13 mouse cellular contexts compared by ENCODE assay signal in the genomic region with DNA sequence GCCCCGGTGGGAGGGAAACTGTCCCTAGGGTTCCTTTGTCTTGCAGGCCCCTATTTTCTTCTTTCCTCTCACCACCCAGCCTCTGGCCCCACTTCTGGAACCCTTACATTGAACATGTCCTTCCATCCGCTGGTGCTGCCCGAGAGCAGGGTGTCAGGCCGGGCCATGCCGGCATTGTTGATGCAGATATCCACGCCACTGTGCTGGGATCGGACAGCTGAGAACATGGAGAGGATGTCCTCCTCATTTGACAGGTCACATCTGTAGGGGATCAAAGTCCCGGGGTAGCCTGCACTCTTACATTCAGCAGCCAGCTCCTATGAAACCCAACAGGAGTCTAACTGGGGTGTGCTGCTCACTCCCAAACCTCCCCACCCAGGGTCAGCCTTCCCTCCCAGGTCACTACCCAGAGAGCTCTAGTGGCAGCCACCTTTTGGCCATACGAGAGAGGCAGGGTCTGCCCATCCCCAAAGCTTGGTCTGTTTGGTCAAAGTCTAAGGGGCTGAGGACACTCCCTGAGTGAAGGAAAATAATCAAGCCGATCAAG. TPM values are rescaled to one million over a fixed set of nuclear protein-coding genes. Genes with fewer than 3 reads are reported as not detected.
DNase-seq lines count a peak whose midpoint lies in the region; ATAC-seq and TF ChIP-seq lines count a peak whose summit lies in the region.
"Had no signal": no experiment of that assay in that cellular context is flagged by ENCODE, and none has a peak within 500 bp of the region (broad histone marks: within the 10 kb centered on the region; RNA-seq: fewer than 3 reads in every experiment).

No protein-coding gene starts in this region.

- H3K36me3 ChIP-seq in heart, embryonic 10.5 days: peaks cover 25% of the 10 kb centered on the region
- H3K36me3 ChIP-seq in intestine, postnatal 0 days (ENCODE audit: control insufficient read depth, insufficient read depth): peaks cover 32% of the 10 kb centered on the region
- peaks cover 60% of the 10 kb centered on the region for H3K36me3 ChIP-seq in liver, postnatal 0 days (replicated peaks; ENCODE audit: insufficient read depth, low read length)
- H3K36me3 ChIP-seq: midbrain, embryonic 15.5 days had no signal

- H3K4me1 ChIP-seq in heart, embryonic 10.5 days: peaks cover 62% of the 10 kb centered on the region
- 0 out of 2 replicates have a peak, but pooled peaks cover 4% of the 10 kb centered on the region for H3K4me1 ChIP-seq in intestine, postnatal 0 days (replicated peaks; ENCODE audit: control insufficient read depth, insufficient read depth, low read length)
- peaks cover 30% of the 10 kb centered on the region for H3K4me1 ChIP-seq in liver, postnatal 0 days (ENCODE audit: insufficient read depth)

- no peak for TF ChIP-seq CTCF in intestine, postnatal 0 days (IDR thresholded peaks at IDR 0.05; ENCODE audit: low read depth)
- no peak for TF ChIP-seq CTCF in liver, postnatal 0 days (IDR thresholded peaks at IDR 0.05; ENCODE audit: low read depth)

- H3K27ac ChIP-seq in heart, embryonic 10.5 days: peak overlapping the region; percentile 63
- H3K27ac ChIP-seq in intestine, postnatal 0 days (ENCODE audit: low read depth, low read length): no peak overlapping the region; the same call in 1 of the 2 replicates
- H3K27ac ChIP-seq in liver, postnatal 0 days (ENCODE audit: low read depth): peak overlapping the region; percentile 92
- H3K27ac ChIP-seq: embryonic facial prominence, embryonic 12.5 days; hindbrain, embryonic 14.5 days; midbrain, embryonic 15.5 days had no signal

- 0 out of 2 replicates have a peak overlapping the region, but pooled peaks have one; percentile 2 for H3K9ac ChIP-seq in intestine, postnatal 0 days (ENCODE audit: low read depth, low read length)
- H3K9ac ChIP-seq in liver, postnatal 0 days (replicated peaks): peak overlapping the region; percentile 97
- H3K9ac ChIP-seq: embryonic facial prominence, embryonic 12.5 days; hindbrain, embryonic 14.5 days; midbrain, embryonic 15.5 days had no signal

- 77% methylated on average over 10 of the region's 10 CpGs for WGBS in heart, embryonic 10.5 days
- 67% methylated on average over 10 of the region's 10 CpGs for WGBS in intestine, postnatal 0 days
- 87% methylated on average over 10 of the region's 10 CpGs for WGBS in liver, postnatal 0 days (ENCODE audit: insufficient replicate concordance)

- H3K4me2 ChIP-seq in intestine, postnatal 0 days (replicated peaks; ENCODE audit: low read depth): peak overlapping the region; percentile 93
- peak overlapping the region; percentile 86 for H3K4me2 ChIP-seq in liver, postnatal 0 days (ENCODE audit: low read depth, low read length)
- H3K4me2 ChIP-seq: embryonic facial prominence, embryonic 12.5 days; hindbrain, embryonic 14.5 days; midbrain, embryonic 15.5 days had no signal

- peak; percentile 74 for DNase-seq in heart, embryonic 10.5 days (ENCODE audit: low spot score)
- DNase-seq in heart, postnatal 10 days: no peak
- DNase-seq in spleen, postnatal 10 days (ENCODE audit: low spot score in 2 of 2): peak; percentile 30 to 64
- no peak for DNase-seq in spleen, postnatal 14 days (ENCODE audit: low spot score in 2 of 2)
- DNase-seq in liver, postnatal 0 days: no peak
- no peak for DNase-seq in adrenal gland, postnatal 36 days
- DNase-seq: thymus, postnatal 14 days had no signal

- ATAC-seq in intestine, postnatal 0 days: no peak
- no peak for ATAC-seq in liver, postnatal 0 days
- ATAC-seq: midbrain, embryonic 15.5 days had no signal

- H3K27me3 ChIP-seq in heart, embryonic 10.5 days (ENCODE audit: insufficient read depth, poor library complexity, severe bottlenecking): peaks cover 15% of the 10 kb centered on the region
- no peaks in the 10 kb centered on the region for H3K27me3 ChIP-seq in intestine, postnatal 0 days (replicated peaks; ENCODE audit: control insufficient read depth, insufficient read depth, low read length)
- no peaks in the 10 kb centered on the region for H3K27me3 ChIP-seq in liver, postnatal 0 days (ENCODE audit: insufficient read depth, low read length)
- H3K27me3 ChIP-seq: embryonic facial prominence, embryonic 12.5 days; midbrain, embryonic 15.5 days had no signal

- no peaks in the 10 kb centered on the region for H3K9me3 ChIP-seq in heart, embryonic 10.5 days
- H3K9me3 ChIP-seq in intestine, postnatal 0 days (ENCODE audit: control insufficient read depth): no peaks in the 10 kb centered on the region
- no peaks in the 10 kb centered on the region for H3K9me3 ChIP-seq in liver, postnatal 0 days (ENCODE audit: low read length)
- H3K9me3 ChIP-seq: embryonic facial prominence, embryonic 12.5 days; forebrain, embryonic 10.5 days; G1E; midbrain, embryonic 15.5 days had no signal

- TF ChIP-seq EP300 in liver, postnatal 0 days (IDR thresholded peaks at IDR 0.05; ENCODE audit: low read depth): no peak

- intact Hi-C loops in heart, postnatal 10 days (cut with DNase I): no loop called here

- H3K4me3 ChIP-seq in heart, embryonic 10.5 days: peak overlapping the region; percentile 12; the same call in 1 of the 2 replicates
- no peak overlapping the region; the same call in 1 of the 2 replicates for H3K4me3 ChIP-seq in intestine, postnatal 0 days (ENCODE audit: low read depth, low read length)
- peak overlapping the region; percentile 99 for H3K4me3 ChIP-seq in liver, postnatal 0 days (ENCODE audit: low read depth, low read length)
- H3K4me3 ChIP-seq: embryonic facial prominence, embryonic 12.5 days; midbrain, embryonic 15.5 days had no signal

RNA-seq across cellular contexts. Expression of a gene that starts 3.5 kb away (rescaled TPM):
- polyA plus RNA-seq in heart, embryonic 10.5 days (2016; fragmentation: Nextera tagmentation; extraction: Ambion mirVana): 29.3 and 34.3 TPM in 2 replicates
- total RNA-seq in heart, postnatal 10 days (2021): 10 to 100 TPM; 89.9 to 97.0 TPM
- 129 and 141 TPM in 2 replicates for polyA plus RNA-seq in intestine, postnatal 0 days (2015; fragmentation: Nextera tagmentation; extraction: Ambion mirVana)
- 86.1 and 91.1 TPM in 2 replicates for polyA plus RNA-seq in liver, postnatal 0 days (2015; fragmentation: Nextera tagmentation; extraction: Ambion mirVana)
- total RNA-seq in adrenal gland, postnatal 36 days (2021): 10 to 100 TPM; 36.4 to 45.0 TPM

RNA-seq across cellular contexts. Expression of a gene that starts 6.0 kb away (rescaled TPM):
- 12.7 and 15.7 TPM in 2 replicates for polyA plus RNA-seq in heart, embryonic 10.5 days (2016; fragmentation: Nextera tagmentation; extraction: Ambion mirVana)
- total RNA-seq in heart, postnatal 10 days (2021): 10 to 100 TPM; 16.1 to 22.0 TPM
- 7.1 and 8.9 TPM in 2 replicates for polyA plus RNA-seq in intestine, postnatal 0 days (2015; fragmentation: Nextera tagmentation; extraction: Ambion mirVana)
- polyA plus RNA-seq in liver, postnatal 0 days (2015; fragmentation: Nextera tagmentation; extraction: Ambion mirVana): 7.4 and 8.4 TPM in 2 replicates
- total RNA-seq in adrenal gland, postnatal 36 days (2021): 10 to 100 TPM; 14.7 to 22.1 TPM

RNA-seq across cellular contexts. Expression of a gene that starts 45.3 kb away (rescaled TPM):
- polyA plus RNA-seq in heart, embryonic 10.5 days (2016; fragmentation: Nextera tagmentation; extraction: Ambion mirVana): 50.5 and 61.9 TPM in 2 replicates
- 10 to 100 TPM; 54.5 to 62.1 TPM for total RNA-seq in heart, postnatal 10 days (2021)
- 75.0 and 89.9 TPM in 2 replicates for polyA plus RNA-seq in intestine, postnatal 0 days (2015; fragmentation: Nextera tagmentation; extraction: Ambion mirVana)
- polyA plus RNA-seq in liver, postnatal 0 days (2015; fragmentation: Nextera tagmentation; extraction: Ambion mirVana): 44.7 and 56.3 TPM in 2 replicates
- 10 to 100 TPM; 66.6 to 71.7 TPM for total RNA-seq in adrenal gland, postnatal 36 days (2021)

RNA-seq across cellular contexts. Expression of a gene that starts 54.6 kb away (rescaled TPM):
- 10.1 and 10.6 TPM in 2 replicates for polyA plus RNA-seq in heart, embryonic 10.5 days (2016; fragmentation: Nextera tagmentation; extraction: Ambion mirVana)
- 10 to 100 TPM; 10.5 to 10.9 TPM for total RNA-seq in heart, postnatal 10 days (2021)
- polyA plus RNA-seq in intestine, postnatal 0 days (2015; fragmentation: Nextera tagmentation; extraction: Ambion mirVana): 3.6 and 3.9 TPM in 2 replicates
- 1.7 and 1.8 TPM in 2 replicates for polyA plus RNA-seq in liver, postnatal 0 days (2015; fragmentation: Nextera tagmentation; extraction: Ambion mirVana)
- 10 to 100 TPM; 10.2 to 13.9 TPM for total RNA-seq in adrenal gland, postnatal 36 days (2021)

RNA-seq across cellular contexts. Expression of a gene that starts 54.8 kb away (rescaled TPM):
- polyA plus RNA-seq in heart, embryonic 10.5 days (2016; fragmentation: Nextera tagmentation; extraction: Ambion mirVana): 2.7 and 2.8 TPM in 2 replicates
- 1 to 10 TPM; 5.5 to 6.7 TPM for total RNA-seq in heart, postnatal 10 days (2021)
- 1.3 and 1.5 TPM in 2 replicates for polyA plus RNA-seq in intestine, postnatal 0 days (2015; fragmentation: Nextera tagmentation; extraction: Ambion mirVana)
- 1.3 and 1.4 TPM in 2 replicates for polyA plus RNA-seq in liver, postnatal 0 days (2015; fragmentation: Nextera tagmentation; extraction: Ambion mirVana)
- total RNA-seq in adrenal gland, postnatal 36 days (2021): 10 to 100 TPM in 1 of 2 experiments, 1 to 10 TPM in 1; 9.1 to 10.3 TPM

Comparison
In these comparisons a context has a peak if more than half of its experiments do, and no peak if none do; other contexts are left out.
1. DNase-seq: peak in heart, embryonic 10.5 days (single experiment) and spleen, postnatal 10 days (2 of 2); none in heart, postnatal 10 days (0 of 2), spleen, postnatal 14 days (0 of 2), liver, postnatal 0 days (single experiment) and adrenal gland, postnatal 36 days (0 of 2).